Mouse (Mus musculus) limb, embryonic 14.5 days (tissue): ENCODE measurements around the gene Stk24. TPM values are rescaled to one million over a fixed set of nuclear protein-coding genes. Genes with fewer than 3 reads are reported as not detected.
A peak's percentile ranks its signal among the peaks of the same experiment; 100 is the strongest.

Source experiments
- ATAC-seq: fragments of 200-750 bp; cut with Nextera tagmentation; 2 replicates; pipeline ENCODE4 v1.8.0; 2017; ENCODE audit warnings: low read depth, moderate number of reproducible peaks, moderate TSS enrichment; ENCODE audit not compliant: low FRiP score
- DNase-seq: peaks from one replicate; pipeline ENCODE4 v3.0.0-alpha.2; 2015; ENCODE audit warnings: low spot score
- H3K27ac ChIP-seq: fragments of 300-500 bp; sonication (generic); replicated peaks from 2 replicates; pipeline ENCODE4 v1.5.1; 2014; ENCODE audit warnings: low read depth, mild to moderate bottlenecking, low read length, moderate library complexity, mixed read lengths
- H3K27me3 ChIP-seq: fragments of 300-500 bp; sonication (generic); 2 replicates; pipeline ENCODE4 v1.6.1; 2014; ENCODE audit warnings: low read length, mixed read lengths; ENCODE audit not compliant: control insufficient read depth, insufficient read depth
- H3K36me3 ChIP-seq: fragments of 300-500 bp; sonication (generic); 2 replicates; pipeline ENCODE4 v1.6.1; 2014; ENCODE audit warnings: mild to moderate bottlenecking, low read length, moderate library complexity, mixed read lengths; ENCODE audit not compliant: control insufficient read depth, insufficient read depth
- H3K4me1 ChIP-seq: fragments of 300-500 bp; sonication (generic); 2 replicates; pipeline ENCODE4 v1.6.1; 2014; ENCODE audit warnings: antibody characterized with exemption, low read length, mixed read lengths; ENCODE audit not compliant: control insufficient read depth, insufficient read depth
- H3K4me2 ChIP-seq: fragments of 300-500 bp; sonication (generic); replicated peaks from 2 replicates; pipeline ENCODE4 v1.6.1; 2014; ENCODE audit warnings: low read depth, mild to moderate bottlenecking, low read length, moderate library complexity; ENCODE audit not compliant: severe bottlenecking
- H3K4me3 ChIP-seq: fragments of 300-500 bp; sonication (generic); replicated peaks from 2 replicates; pipeline ENCODE4 v1.5.1; 2014; ENCODE audit warnings: low read length
- H3K9ac ChIP-seq: fragments of 300-500 bp; sonication (generic); 2 replicates; pipeline ENCODE4 v1.6.1; 2014; ENCODE audit warnings: mild to moderate bottlenecking, low read depth, low read length, moderate library complexity; ENCODE audit not compliant: severe bottlenecking
- H3K9me3 ChIP-seq: fragments of 300-500 bp; sonication (generic); 2 replicates; pipeline ENCODE4 v1.6.1; 2016; ENCODE audit warnings: low read length; ENCODE audit not compliant: control insufficient read depth
- POLR2A ChIP-seq: fragments of 200-500 bp; IDR thresholded peaks from 2 replicates; pipeline ENCODE4 v1.8.0; 2012; ENCODE audit warnings: inconsistent platforms, mild to moderate bottlenecking, moderate library complexity, borderline replicate concordance; ENCODE audit not compliant: insufficient read depth, insufficient read length; ENCODE audit errors: extremely low read depth
- WGBS: fragments of 180-500 bp; shearing (Covaris S2); extraction: QIAGEN DNeasy Blood & Tissue Kit; methylation state at CpG from one replicate; pipeline ENCODE4 v1.1.7; 2014; 5-methylcytosine and 5-hydroxymethylcytosine counted together
- polyA plus RNA-seq, 2 experiments: library from polyadenylated mRNA; depleted of rRNA in 1 of 2; stranded (reverse) in 1 of 2; unstranded in 1 of 2; fragments of >200 nt; fragmentation: Nextera tagmentation in 1 of 2; extraction: Ambion mirVana in 1 of 2; gene quantifications; 2 replicates each; pipeline versions ENCODE4 v1.2.1 to v1.2.3; 2012 to 2014

Gene Stk24
- polyA plus RNA-seq, 2 experiments, result 37.6 to 46.7 TPM

- ATAC-seq, result no peak
- WGBS, result 84% methylated on average over 5 of the region's 5 CpGs
- no peaks in the 10 kb centered on the region for H3K36me3 ChIP-seq
- no peak overlapping the region for H3K4me3 ChIP-seq
- no peak overlapping the region for H3K27ac ChIP-seq
- H3K27me3 ChIP-seq, result no peaks in the 10 kb centered on the region
- TF ChIP-seq POLR2A, result no peak
- peaks cover 20% of the 10 kb centered on the region; the same call in 1 of the 2 replicates for H3K4me1 ChIP-seq
- no peak overlapping the region for H3K4me2 ChIP-seq
- no peak for DNase-seq
- H3K9ac ChIP-seq, result no peak overlapping the region
- H3K9me3 ChIP-seq, result no peaks in the 10 kb centered on the region
Observed at GRCm38 (mm10) chr14:121349291-121349690, 30.5 kb downstream of the Stk24 start.

GRCm38 (mm10) chr14:121348256-121348655 lies 31.6 kb downstream of the Stk24 start:
- Histone ChIP-seq H3K27me3 (no peaks in the 10 kb centered on the region), H3K4me3 (no peak overlapping the region), H3K9ac (no peak overlapping the region), H3K27ac (no peak overlapping the region), H3K9me3 (no peaks in the 10 kb centered on the region), H3K4me2 (no peak overlapping the region), H3K4me1 (peaks cover 20% of the 10 kb centered on the region; the same call in 1 of the 2 replicates), H3K36me3 (no peaks in the 10 kb centered on the region)
- ATAC-seq (peak; percentile 51), DNase-seq (peak; percentile 58)
- WGBS, result 38% methylated on average over 8 of the region's 8 CpGs
- TF ChIP-seq POLR2A, result no peak

GRCm38 (mm10) chr14:121347134-121347533 lies 32.7 kb downstream of the Stk24 start:
- 89% methylated on average over 10 of the region's 10 CpGs for WGBS
- H3K36me3 ChIP-seq, result no peaks in the 10 kb centered on the region
- H3K4me1 ChIP-seq, result peaks cover 16% of the 10 kb centered on the region; the same call in 1 of the 2 replicates
- no peak overlapping the region for H3K27ac ChIP-seq
- DNase-seq (no peak), ATAC-seq (no peak)
- no peak overlapping the region for H3K4me2 ChIP-seq
- no peak overlapping the region for H3K9ac ChIP-seq
- H3K9me3 ChIP-seq, result no peaks in the 10 kb centered on the region
- no peak for TF ChIP-seq POLR2A
- no peak overlapping the region for H3K4me3 ChIP-seq
- no peaks in the 10 kb centered on the region for H3K27me3 ChIP-seq

GRCm38 (mm10) chr14:121346654-121347053 lies 33.2 kb downstream of the Stk24 start:
- Histone ChIP-seq H3K9me3 (no peaks in the 10 kb centered on the region), H3K4me2 (no peak overlapping the region), H3K36me3 (no peaks in the 10 kb centered on the region), H3K4me3 (no peak overlapping the region), H3K4me1 (peaks cover 14% of the 10 kb centered on the region; the same call in 1 of the 2 replicates), H3K9ac (no peak overlapping the region), H3K27me3 (no peaks in the 10 kb centered on the region), H3K27ac (no peak overlapping the region)
- no peak for TF ChIP-seq POLR2A
- ATAC-seq (no peak), DNase-seq (no peak)
- WGBS, result 61% methylated on average over 4 of the region's 4 CpGs

- H3K27ac ChIP-seq, result no peak overlapping the region
- no peaks in the 10 kb centered on the region for H3K36me3 ChIP-seq
Observed at GRCm38 (mm10) chr14:121346053-121346452, 33.8 kb downstream of the Stk24 start.

GRCm38 (mm10) chr14:121344928-121345327 lies 34.9 kb downstream of the Stk24 start:
- peaks cover 23% of the 10 kb centered on the region for H3K4me1 ChIP-seq
- ATAC-seq (no peak), DNase-seq (no peak)
- H3K4me3 ChIP-seq, result no peak overlapping the region
- no peaks in the 10 kb centered on the region for H3K36me3 ChIP-seq
- no peak overlapping the region for H3K27ac ChIP-seq
- H3K27me3 ChIP-seq, result no peaks in the 10 kb centered on the region
- no peaks in the 10 kb centered on the region for H3K9me3 ChIP-seq
- H3K4me2 ChIP-seq, result no peak overlapping the region
- H3K9ac ChIP-seq, result no peak overlapping the region
- 43% methylated on average over 5 of the region's 5 CpGs for WGBS
- no peak for TF ChIP-seq POLR2A

More at GRCm38 (mm10) chr14:121346053-121346452, 33.8 kb downstream of the Stk24 start:
- Histone ChIP-seq H3K4me3 (no peak overlapping the region), H3K27me3 (no peaks in the 10 kb centered on the region), H3K4me2 (no peak overlapping the region), H3K4me1 (peaks cover 12% of the 10 kb centered on the region; the same call in 1 of the 2 replicates), H3K9me3 (no peaks in the 10 kb centered on the region), H3K9ac (no peak overlapping the region)
- ATAC-seq (no peak), DNase-seq (no peak)
- WGBS, result 82% methylated on average over 4 of the region's 4 CpGs
- no peak for TF ChIP-seq POLR2A
